Mouse (Mus musculus): ENCODE measurements around the gene Nisch. TPM values are rescaled to one million over a fixed set of nuclear protein-coding genes. Genes with fewer than 3 reads are reported as not detected.

Nisch gene
- polyA plus RNA-seq, 1 experiment from 2014 or later, result 411 TPM

DNA sequence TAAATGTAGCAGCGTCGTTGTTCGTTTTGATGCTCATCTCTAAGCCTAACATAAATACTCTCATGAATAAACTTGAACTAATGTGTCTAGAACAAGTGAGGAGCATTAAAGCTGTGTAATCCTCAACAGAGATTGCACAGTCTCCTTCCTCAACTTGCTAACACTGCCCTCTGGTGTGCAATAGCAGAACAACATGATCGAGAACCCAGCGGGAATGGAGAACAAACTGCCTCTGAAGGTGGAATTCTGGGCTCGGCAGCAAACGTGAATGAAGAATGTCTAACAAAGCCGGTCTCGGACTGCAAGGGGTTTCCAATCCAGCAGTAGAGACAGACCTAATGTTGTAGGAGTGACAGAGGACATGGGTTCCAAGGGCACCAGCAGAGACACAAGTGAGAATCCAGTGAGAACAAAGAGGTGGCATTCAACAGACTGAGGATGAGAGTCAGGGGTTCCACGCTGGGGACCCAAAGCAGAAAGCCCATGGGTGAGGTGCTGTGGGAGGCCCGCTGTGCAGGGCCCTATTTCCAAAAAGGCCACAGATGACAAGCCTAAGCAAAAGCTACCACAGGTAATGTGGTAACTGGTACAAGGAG is 17.3 kb upstream of the Nisch start:
- Histone ChIP-seq H3K9ac (no peak overlapping the region; the same call in 1 of the 2 replicates), H3K36me3 (ENCODE audit: insufficient read depth) (no peaks in the 10 kb centered on the region), H3K9me3 (ENCODE audit: low read depth, low read length) (no peaks in the 10 kb centered on the region), H3K27me3 (ENCODE audit: insufficient read depth, low read length) (no peaks in the 10 kb centered on the region), H3K4me3 (ENCODE audit: low read depth, low read length) (no peak overlapping the region), H3K27ac (ENCODE audit: low read depth) (no peak overlapping the region), H3K4me1 (ENCODE audit: insufficient read depth) (no peaks in the 10 kb centered on the region; the same call in 1 of the 2 replicates), H3K4me2 (peak overlapping the region; percentile 29; the same call in 1 of the 2 replicates)
- TF ChIP-seq CTCF (IDR thresholded peaks at IDR 0.05; ENCODE audit: low read depth), result peak; percentile 95
- DNase-seq (peak; percentile 95), ATAC-seq (ENCODE audit: insufficient read depth) (peak; percentile 53)
- 16% methylated on average over 11 of the region's 11 CpGs for WGBS

DNA sequence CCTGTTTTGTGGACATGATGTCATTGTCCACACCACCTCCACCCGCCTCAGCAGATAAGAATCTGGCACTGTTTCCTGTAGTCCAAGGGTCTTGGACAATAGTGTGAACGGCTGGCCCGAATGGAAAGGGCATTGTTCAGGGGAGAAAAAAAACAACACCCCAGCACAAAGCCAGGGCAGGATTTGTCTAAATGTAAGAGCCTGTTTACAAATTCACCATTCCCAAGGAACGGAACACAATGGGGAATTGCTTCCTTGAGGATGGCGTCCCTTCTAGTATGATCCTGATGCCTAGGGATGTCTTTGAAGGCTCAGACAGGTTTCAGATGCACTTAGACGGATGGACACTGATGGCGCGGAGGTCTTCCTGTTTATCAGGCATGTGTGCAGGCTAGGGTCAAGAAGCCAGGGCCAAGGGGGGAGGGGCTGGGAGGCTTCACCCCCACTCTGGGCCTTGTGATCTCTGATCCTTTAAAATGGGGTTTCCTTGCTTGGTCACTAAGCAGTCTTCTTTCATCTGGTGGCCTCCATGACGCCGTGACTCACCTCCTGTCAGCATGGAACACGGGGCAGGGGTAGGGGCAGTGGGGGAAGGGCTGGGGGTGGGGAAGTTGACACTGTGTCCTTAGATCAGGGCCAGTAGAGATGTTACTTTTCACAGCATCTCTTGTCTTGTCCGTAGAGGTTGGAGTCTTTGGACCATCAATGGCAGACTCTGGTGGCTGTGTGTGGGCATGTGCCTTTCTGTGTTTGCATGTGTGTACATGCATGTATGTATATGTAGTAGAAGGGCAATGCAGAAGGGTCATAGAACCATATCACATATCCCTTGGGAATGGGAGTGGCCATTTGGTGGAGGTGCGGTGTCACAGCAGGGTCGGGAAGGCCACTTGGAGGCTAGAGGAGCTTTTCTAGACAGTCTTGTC is 16.6 kb upstream of the Nisch start:
- peak; percentile 42 for ATAC-seq (ENCODE audit: insufficient read depth)
- 72% methylated on average over 14 of the region's 14 CpGs for WGBS
- Histone ChIP-seq H3K9me3 (ENCODE audit: low read depth, low read length) (no peaks in the 10 kb centered on the region), H3K36me3 (ENCODE audit: insufficient read depth) (no peaks in the 10 kb centered on the region), H3K4me3 (ENCODE audit: low read depth, low read length) (no peak overlapping the region), H3K4me2 (no peak overlapping the region), H3K27me3 (ENCODE audit: insufficient read depth, low read length) (no peaks in the 10 kb centered on the region), H3K9ac (no peak overlapping the region), H3K4me1 (ENCODE audit: insufficient read depth) (no peaks in the 10 kb centered on the region; the same call in 1 of the 2 replicates), H3K27ac (ENCODE audit: low read depth) (peak overlapping the region; percentile 36; the same call in 1 of the 2 replicates)
- peak; percentile 57 for DNase-seq
- no peak for TF ChIP-seq CTCF (IDR thresholded peaks at IDR 0.05; ENCODE audit: low read depth)

DNA sequence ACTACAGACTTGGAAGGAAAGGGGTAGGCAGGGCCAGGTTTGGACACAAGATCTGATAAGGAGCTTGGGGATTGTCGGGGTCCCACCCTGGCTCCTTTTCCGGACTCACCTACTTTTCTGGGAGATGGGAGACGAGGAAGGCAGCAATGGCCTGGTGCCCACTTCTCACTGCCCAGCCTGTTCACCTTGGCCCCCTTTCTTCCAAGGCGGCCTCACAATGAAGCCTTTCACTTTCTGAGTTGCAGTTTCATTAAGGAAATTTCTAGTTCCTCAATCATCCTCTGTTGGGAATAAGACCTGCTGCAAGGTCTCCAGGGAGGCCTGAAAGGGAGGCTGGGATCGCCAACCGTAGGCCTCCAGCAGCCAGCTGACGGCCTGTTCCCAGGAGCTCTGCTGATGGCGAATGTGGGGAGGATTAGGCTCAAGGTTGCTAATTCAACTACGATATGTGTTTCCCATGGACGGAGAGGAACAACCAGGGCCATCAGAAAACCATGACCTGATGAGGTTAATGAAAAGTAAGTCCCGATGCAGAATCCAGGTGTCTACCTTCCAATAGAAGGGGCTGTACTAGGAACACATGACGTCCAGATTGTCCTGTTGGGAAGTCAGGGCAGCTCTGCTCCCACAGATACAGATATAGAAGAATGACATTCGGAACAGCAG is 15.8 kb upstream of the Nisch start:
- H3K36me3 ChIP-seq (ENCODE audit: insufficient read depth), result no peaks in the 10 kb centered on the region
- 74% methylated on average over 13 of the region's 13 CpGs for WGBS
- DNase-seq, result no peak
- no peak for TF ChIP-seq CTCF (IDR thresholded peaks at IDR 0.05; ENCODE audit: low read depth)
- H3K4me3 ChIP-seq (ENCODE audit: low read depth, low read length), result no peak overlapping the region
- no peak overlapping the region for H3K9ac ChIP-seq
- H3K27me3 ChIP-seq (ENCODE audit: insufficient read depth, low read length), result no peaks in the 10 kb centered on the region
- H3K27ac ChIP-seq (ENCODE audit: low read depth), result no peak overlapping the region; the same call in 1 of the 2 replicates
- ATAC-seq (ENCODE audit: insufficient read depth), result no peak; the same call in 1 of the 2 replicates
- no peaks in the 10 kb centered on the region for H3K9me3 ChIP-seq (ENCODE audit: low read depth, low read length)
- H3K4me2 ChIP-seq, result no peak overlapping the region
- H3K4me1 ChIP-seq (ENCODE audit: insufficient read depth), result peaks cover under 1% of the 10 kb centered on the region; the same call in 1 of the 2 replicates

DNA sequence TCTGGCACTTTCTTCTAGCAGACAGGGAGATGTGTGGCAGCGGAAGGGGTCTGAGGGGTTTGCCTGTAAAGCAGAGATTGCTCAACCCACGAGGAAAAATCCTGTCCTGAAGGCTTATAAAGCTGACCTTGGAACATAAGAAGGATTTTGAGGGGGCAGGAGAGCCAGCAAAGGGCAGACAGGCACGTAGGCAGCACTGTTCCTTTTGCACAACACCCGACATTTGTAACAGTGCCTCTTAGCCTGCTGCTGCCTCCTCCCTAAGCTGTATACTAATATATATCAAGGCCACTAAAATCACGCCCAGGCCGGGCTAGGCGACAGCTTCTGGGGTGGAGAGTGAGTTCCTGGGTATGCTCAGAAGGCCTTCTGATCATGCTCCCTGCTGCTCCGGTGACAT is 13.7 kb upstream of the Nisch start:
- H3K36me3 ChIP-seq (ENCODE audit: insufficient read depth), result no peaks in the 10 kb centered on the region
- H3K4me2 ChIP-seq, result no peak overlapping the region
- no peak for TF ChIP-seq CTCF (IDR thresholded peaks at IDR 0.05; ENCODE audit: low read depth)
- H3K9ac ChIP-seq, result no peak overlapping the region
- H3K27ac ChIP-seq (ENCODE audit: low read depth), result no peak overlapping the region
- H3K27me3 ChIP-seq (ENCODE audit: insufficient read depth, low read length), result no peaks in the 10 kb centered on the region
- no peak overlapping the region for H3K4me3 ChIP-seq (ENCODE audit: low read depth, low read length)
- 58% methylated on average over 8 of the region's 8 CpGs for WGBS
- H3K4me1 ChIP-seq (ENCODE audit: insufficient read depth), result peaks cover 3% of the 10 kb centered on the region; the same call in 1 of the 2 replicates
- ATAC-seq (ENCODE audit: insufficient read depth) (no peak), DNase-seq (no peak)
- H3K9me3 ChIP-seq (ENCODE audit: low read depth, low read length), result no peaks in the 10 kb centered on the region

DNA sequence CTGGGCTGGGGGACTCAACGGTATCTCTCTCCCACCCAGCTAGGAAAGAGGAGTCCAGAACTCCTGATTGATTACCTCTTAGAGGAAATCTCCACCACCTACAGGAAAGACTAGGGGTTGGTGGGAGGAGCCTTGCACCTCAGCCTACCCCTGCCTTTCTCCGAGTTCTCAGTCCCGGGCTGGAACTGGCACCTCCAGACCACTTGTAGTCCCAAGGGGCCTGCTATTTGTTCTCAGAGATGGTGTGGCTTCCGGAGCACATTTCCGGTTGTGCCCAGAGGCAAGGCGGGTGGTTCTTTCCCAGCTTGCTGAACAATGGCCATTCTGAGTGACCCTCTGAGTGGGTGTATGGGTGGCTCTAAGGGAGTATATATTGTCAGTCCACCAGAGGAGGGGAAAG is 11.5 kb upstream of the Nisch start:
- H3K4me2 ChIP-seq, result no peak overlapping the region
- H3K36me3 ChIP-seq (ENCODE audit: insufficient read depth), result no peaks in the 10 kb centered on the region
- WGBS, result 47% methylated on average over 6 of the region's 6 CpGs
- H3K9ac ChIP-seq, result no peak overlapping the region
- H3K4me3 ChIP-seq (ENCODE audit: low read depth, low read length), result no peak overlapping the region
- H3K27ac ChIP-seq (ENCODE audit: low read depth), result no peak overlapping the region
- ATAC-seq (ENCODE audit: insufficient read depth), result no peak
- no peaks in the 10 kb centered on the region for H3K9me3 ChIP-seq (ENCODE audit: low read depth, low read length)
- H3K27me3 ChIP-seq (ENCODE audit: insufficient read depth, low read length), result no peaks in the 10 kb centered on the region
- H3K4me1 ChIP-seq (ENCODE audit: insufficient read depth), result peaks cover 6% of the 10 kb centered on the region
- no peak for DNase-seq
- TF ChIP-seq CTCF (IDR thresholded peaks at IDR 0.05; ENCODE audit: low read depth), result no peak

DNA sequence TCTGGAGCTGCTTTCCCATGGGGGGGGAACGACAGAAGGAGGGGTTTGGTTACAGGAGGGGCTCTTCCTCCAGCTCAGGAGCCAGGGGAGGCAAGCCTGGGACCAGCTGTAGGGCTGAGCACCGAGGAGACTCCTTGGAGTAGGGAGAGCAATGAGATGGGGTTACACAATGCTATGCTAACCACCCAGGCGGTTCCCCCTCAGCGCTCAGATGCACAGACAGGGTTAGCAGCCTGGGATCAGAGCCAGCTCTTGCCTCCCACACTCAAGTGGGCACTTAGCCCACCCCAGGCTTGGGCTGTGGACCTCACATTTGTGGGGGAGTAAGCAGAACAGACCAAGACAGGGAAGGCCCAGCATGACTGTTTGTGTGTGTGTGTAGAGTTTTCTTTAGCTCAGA is 10.2 kb upstream of the Nisch start:
- H3K4me3 ChIP-seq (ENCODE audit: low read depth, low read length), result no peak overlapping the region
- no peaks in the 10 kb centered on the region for H3K36me3 ChIP-seq (ENCODE audit: insufficient read depth)
- 38% methylated on average over 4 of the region's 4 CpGs for WGBS
- DNase-seq (peak; percentile 85), ATAC-seq (ENCODE audit: insufficient read depth) (peak; percentile 93)
- no peak for TF ChIP-seq CTCF (IDR thresholded peaks at IDR 0.05; ENCODE audit: low read depth)
- peak overlapping the region; percentile 65 for H3K27ac ChIP-seq (ENCODE audit: low read depth)
- H3K4me1 ChIP-seq (ENCODE audit: insufficient read depth), result peaks cover 6% of the 10 kb centered on the region
- no peak overlapping the region for H3K9ac ChIP-seq
- H3K9me3 ChIP-seq (ENCODE audit: low read depth, low read length), result no peaks in the 10 kb centered on the region
- H3K4me2 ChIP-seq, result no peak overlapping the region
- no peaks in the 10 kb centered on the region for H3K27me3 ChIP-seq (ENCODE audit: insufficient read depth, low read length)

All from lung, embryonic 14.5 days (tissue).